Mouse (Mus musculus): ENCODE measurements at regions not wholly inside any gene's neighbourhood (a gene's known extent, or its start where the extent isn't known, plus 50 kb on each side); places are given as distances from the start of the nearest gene placed in this dataset.

GRCm38 (mm10) chr1:103093908-103094648 is 1674.3 kb upstream of the Cdh20 start:
- TF ChIP-seq CTCF (conservative IDR thresholded peaks at IDR 0.05; ENCODE audit: low read length) = no peak
- no peak for TF ChIP-seq POU5F1 (IDR thresholded peaks at IDR 0.05; ENCODE audit: borderline replicate concordance, low read length)

Measured in E14TG2a.4 (cell line).